Mouse (Mus musculus) heart, adult 2 months (tissue): ENCODE measurements around the gene Cyp2d26.

Experiments used
- CTCF ChIP-seq: fragments of 200-600 bp; IDR thresholded peaks from 2 replicates; pipeline ENCODE4 v1.8.1; 2022; ENCODE audit warnings: antibody characterized with exemption, mild to moderate bottlenecking, moderate library complexity
- EP300 ChIP-seq: fragments of 200-500 bp; IDR thresholded peaks from 2 replicates; pipeline ENCODE4 v1.6.1; 2011; ENCODE audit warnings: low read depth, low read length, control low read depth; ENCODE audit not compliant: insufficient read depth
- POLR2A ChIP-seq: fragments of 200-500 bp; IDR thresholded peaks from 2 replicates; pipeline ENCODE4 v1.6.1; 2011; ENCODE audit warnings: mild to moderate bottlenecking, low read depth, low read length, control low read depth; ENCODE audit not compliant: insufficient read depth

- TF ChIP-seq CTCF (no peak), POLR2A (no peak), EP300 (no peak)
Measured at GRCm38 (mm10) chr15:82809511-82809910, 15.4 kb upstream of the Cyp2d26 start.
